Mouse (Mus musculus) yolk sac, embryonic 10.5 days (tissue): Measurements from ENCODE around the gene Zcchc13.
A peak's percentile ranks its signal among the peaks of the same experiment; 100 is the strongest.

Experiments
- DNase-seq: peaks from one replicate; pipeline ENCODE4 v3.0.0-alpha.2; 2017; ENCODE audit warnings: low spot score

Zcchc13 gene

GRCm38 (mm10) chrX:103644301-103644700 is 13.9 kb downstream of the Zcchc13 start:
- DNase-seq = no peak

- DNase-seq = no peak
Observed at GRCm38 (mm10) chrX:103652048-103652447, 21.7 kb downstream of the Zcchc13 start.

DNA sequence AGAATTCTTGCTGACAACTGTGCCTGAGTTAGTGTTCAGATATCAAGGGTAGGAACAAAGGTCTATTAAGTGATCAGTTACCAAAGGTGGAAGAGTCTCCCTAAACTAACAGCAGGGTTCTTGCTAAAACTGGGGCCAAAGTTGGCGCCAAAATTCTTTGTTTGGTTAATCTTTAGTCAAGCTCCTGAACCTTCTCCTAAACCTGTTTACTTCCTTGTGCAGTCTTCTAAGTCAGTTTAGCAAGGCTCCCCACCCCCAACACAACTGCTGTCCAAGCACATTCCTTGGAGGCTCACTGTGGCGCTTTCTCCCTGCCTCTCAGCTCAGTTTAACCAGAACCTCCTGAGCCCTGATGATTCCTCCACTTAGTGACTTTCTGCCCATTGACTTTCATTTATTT is 22.6 kb downstream of the Zcchc13 start:
- DNase-seq = peak; percentile 86

DNA sequence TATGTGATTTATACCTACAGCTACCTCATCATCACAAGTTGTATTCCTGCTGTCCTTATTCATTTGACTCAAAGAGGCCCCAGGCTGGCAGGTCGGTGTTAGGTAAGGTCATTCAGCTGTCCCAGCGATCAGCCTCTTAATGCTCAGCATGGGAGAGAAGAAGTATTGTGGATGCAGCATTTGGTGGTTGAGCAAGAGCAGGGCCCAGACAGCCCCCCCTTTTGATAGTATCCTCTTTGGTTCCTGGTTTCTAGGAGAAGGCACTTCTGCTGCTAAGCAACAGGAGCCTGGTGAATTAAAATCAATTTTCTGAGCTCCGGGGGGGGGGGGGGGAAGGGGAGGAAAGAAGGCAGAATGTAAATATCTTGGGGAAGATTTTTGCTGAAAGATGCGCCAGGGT is 28.6 kb downstream of the Zcchc13 start:
- no peak for DNase-seq

GRCm38 (mm10) chrX:103664445-103664844 is 34.1 kb downstream of the Zcchc13 start:
- DNase-seq = peak; percentile 9

GRCm38 (mm10) chrX:103670245-103670644 is 39.9 kb downstream of the Zcchc13 start:
- DNase-seq = no peak

- no peak for DNase-seq
Observed at GRCm38 (mm10) chrX:103673761-103674160, 43.4 kb downstream of the Zcchc13 start.

GRCm38 (mm10) chrX:103674674-103675073 is 44.3 kb downstream of the Zcchc13 start:
- DNase-seq = peak; percentile 16
